Mouse (Mus musculus) thymus, adult 2 months (tissue): ENCODE results near the gene Ano1.

ENCODE experiments used
- CTCF ChIP-seq: fragments of 200-500 bp; IDR thresholded peaks from 2 replicates; pipeline ENCODE4 v1.5.1; 2012; ENCODE audit warnings: mild to moderate bottlenecking, control low read depth, low read length, moderate library complexity, borderline replicate concordance; ENCODE audit not compliant: control insufficient read depth, poor library complexity, insufficient read depth; ENCODE audit errors: extremely low read depth
- POLR2A ChIP-seq: fragments of 200-500 bp; IDR thresholded peaks from 2 replicates; pipeline ENCODE4 v1.6.1; 2012; ENCODE audit warnings: mild to moderate bottlenecking, low read length, control low read depth, moderate library complexity; ENCODE audit not compliant: control insufficient read depth, poor library complexity, insufficient read depth; ENCODE audit errors: extremely low read depth

GRCm38 (mm10) chr7:144577876-144578275, 173.9 kb downstream of the Ano1 start:
- no peak for TF ChIP-seq CTCF
- TF ChIP-seq POLR2A = no peak
